Mouse (Mus musculus): ENCODE measurements around the gene Nsun5.

DNA sequence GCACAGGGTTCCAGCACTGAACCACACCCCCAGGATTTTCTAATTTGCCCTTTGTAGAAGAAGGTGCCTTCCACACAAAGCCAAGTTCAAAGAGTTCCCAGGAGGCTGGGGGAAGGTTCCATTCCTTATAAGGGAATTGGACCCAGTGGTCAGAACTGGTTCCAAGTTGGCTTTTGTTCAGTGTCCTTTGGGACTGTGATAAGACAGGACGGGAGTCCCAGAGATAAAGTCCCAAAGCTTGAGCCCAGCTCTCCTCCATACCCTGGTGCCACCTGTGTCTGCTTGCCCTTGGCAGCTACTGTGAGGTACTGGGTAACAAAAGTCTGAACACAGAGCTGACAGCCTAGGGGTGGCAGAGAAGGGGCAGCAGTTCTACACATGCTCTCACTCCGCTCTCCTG is 10.0 kb upstream of the Nsun5 start:
- TF ChIP-seq HCFC1 (IDR thresholded peaks at IDR 0.05; ENCODE audit: borderline replicate concordance, insufficient read depth, low read length) (no peak), MAFK (IDR thresholded peaks at IDR 0.05; ENCODE audit: insufficient read depth, low read depth, low read length) (no peak), ZC3H11A (IDR thresholded peaks at IDR 0.05; ENCODE audit: borderline replicate concordance, low read depth, low read length) (no peak), CHD2 (IDR thresholded peaks at IDR 0.05; ENCODE audit: low read depth, low read length) (no peak)

Data from ES-E14 (cell line).